Mouse (Mus musculus) CH12F3 (cell line): ENCODE data around the gene 1700021F05Rik.

Source experiments
- in situ Hi-C: fragments of 300-500 bp; cut with MboI; formaldehyde crosslinking; loops from 2 replicates; pipeline ENCODE4 v1.14.3; 2020; ENCODE audit warnings: low sequenced_read_pairs

Gene 1700021F05Rik

DNA sequence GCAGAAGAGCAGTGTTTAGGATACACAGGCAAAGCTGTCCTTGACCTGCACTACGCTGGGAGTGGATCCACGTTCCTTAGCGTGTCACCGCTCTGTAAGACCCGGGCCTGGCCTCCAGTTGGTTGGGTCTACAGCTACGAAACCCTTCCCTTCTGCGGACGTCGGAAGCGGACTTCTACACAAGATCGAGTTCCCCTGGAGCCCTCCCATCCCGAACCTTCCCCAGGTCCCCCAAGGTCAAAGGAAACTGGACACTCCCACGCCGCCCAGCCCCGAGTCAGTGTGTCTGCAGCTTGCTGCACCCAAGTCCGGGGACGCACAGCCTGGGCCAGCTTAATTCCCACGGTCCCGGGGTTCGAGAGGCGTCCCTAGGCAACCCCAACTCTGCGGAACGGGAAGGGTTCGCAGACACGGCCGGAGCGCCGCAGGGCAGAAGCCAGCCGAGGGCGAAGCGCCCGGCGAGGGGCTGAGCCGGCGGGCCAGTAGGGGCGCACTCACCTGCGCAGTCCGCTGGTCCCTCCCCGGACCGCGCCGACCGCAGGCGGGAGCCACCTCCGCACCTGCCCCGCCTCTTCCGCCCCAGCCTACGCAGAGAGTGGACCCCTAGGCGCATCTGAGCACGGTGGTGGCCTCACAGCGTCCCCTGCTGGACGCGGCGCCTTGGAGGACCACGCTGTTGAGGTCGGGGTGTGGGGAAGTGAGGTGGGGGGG is at the start of gene 1700021F05Rik:
Gene 1700021F05Rik (minus strand): TSS at position 553 of the 711 bp plus-strand sequence.
- in situ Hi-C loops: no loop called here

DNA sequence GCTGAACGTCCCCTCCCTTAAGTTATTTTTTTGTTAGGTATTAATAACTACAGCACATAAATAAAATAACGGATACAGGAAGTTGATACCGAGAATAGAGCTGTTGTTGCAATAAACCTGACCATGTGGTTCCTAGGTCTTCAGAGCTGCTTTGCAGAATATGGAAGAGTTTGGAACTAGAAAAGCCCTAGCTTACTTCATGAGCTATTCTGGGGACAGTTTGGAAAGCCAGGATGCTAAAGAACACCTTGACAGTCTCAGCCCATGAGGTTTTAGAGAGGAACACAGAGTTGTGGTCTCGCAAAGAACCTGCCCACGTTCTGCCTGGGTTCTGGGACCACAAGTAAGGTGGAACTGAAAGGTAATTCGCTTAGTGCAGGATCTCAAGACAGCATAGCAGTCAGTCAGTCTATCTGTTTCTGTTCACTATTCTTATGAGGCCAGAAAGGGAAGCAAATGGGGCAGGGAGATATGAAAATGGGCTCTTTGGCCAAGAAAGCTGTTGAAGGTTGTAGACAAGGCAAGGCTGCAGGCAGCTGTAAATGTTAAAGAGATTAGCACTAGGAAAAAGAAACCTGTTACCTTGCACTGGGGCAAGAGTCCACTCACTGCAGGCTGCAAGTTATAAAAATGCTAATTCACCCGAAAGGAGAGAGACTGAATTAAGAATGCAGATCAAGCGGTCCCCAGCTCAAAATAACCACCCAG is 47.8 kb upstream of the 1700021F05Rik start:
- in situ Hi-C loops: loop anchor here (10.0 kb wide), 1 partner anchor 116 kb away; no protein-coding TSS in a partner anchor

- in situ Hi-C loops: loop anchor here (10.0 kb wide), 1 partner anchor 120 kb away; no protein-coding TSS in a partner anchor
These were observed 43.7 kb upstream of the 1700021F05Rik start for GRCm38 (mm10) chr10:43584538-43584937.

DNA sequence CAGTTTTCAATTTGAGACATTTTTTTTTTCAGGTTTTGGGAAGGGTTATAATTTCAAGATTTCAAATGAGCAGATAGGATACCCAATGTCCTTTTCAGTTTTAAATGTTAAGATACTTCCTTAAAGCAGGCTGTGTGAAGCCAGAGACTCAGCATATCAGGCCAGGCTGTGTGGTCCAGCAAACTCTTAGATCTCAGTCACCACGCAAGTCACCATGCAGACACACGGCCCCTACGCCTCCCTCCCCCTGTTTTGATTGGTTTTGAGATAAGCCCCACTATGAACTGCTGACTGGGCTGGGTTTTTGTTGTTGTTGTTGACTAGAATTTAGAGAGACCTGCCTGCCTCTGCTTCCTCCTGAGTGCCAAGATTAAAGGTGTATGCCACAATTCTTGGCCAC is 40.5 kb upstream of the 1700021F05Rik start:
- in situ Hi-C loops: loop anchor here (10.0 kb wide), 1 partner anchor 124 kb away; no protein-coding TSS in a partner anchor

- in situ Hi-C loops: loop anchor here (10.0 kb wide), 1 partner anchor 124 kb away; no protein-coding TSS in a partner anchor
These were observed 39.9 kb upstream of the 1700021F05Rik start for GRCm38 (mm10) chr10:43580649-43581078.

- in situ Hi-C loops: loop anchor here (5.0 to 10.0 kb wide), 3 partner anchors 125 to 335 kb away; no protein-coding TSS in a partner anchor
These were observed 38.8 kb upstream of the 1700021F05Rik start for GRCm38 (mm10) chr10:43579381-43580261.

DNA sequence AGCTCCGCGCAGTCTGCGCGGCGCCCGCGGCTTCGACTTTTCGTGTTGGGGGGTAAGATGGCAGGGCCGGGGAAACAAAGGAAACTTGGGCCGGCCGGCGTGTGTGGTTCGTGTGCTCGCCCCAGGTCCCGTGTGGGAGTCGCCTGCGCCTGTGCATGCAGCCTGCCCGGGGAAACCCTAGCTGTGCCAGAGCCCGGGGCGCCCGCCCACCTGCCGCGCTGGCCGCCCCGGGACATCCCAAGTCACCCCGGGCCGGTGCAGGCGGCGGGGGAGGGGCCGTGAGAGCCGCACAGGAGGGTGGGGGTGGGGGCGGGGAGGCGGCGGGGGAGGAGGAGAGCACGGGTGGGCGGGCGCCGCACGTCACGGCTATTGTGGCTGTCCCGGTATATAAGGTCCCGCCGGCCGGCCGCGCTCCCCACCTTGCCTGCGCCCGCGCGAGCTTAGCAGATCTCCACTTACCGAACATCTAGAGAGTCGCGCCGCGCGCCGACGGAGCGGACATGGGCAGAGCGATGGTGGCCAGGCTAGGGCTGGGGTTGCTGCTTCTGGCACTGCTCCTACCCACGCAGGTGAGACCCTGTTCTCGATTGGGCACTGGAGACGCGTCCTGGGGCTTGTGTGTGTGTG is 38.1 kb upstream of the 1700021F05Rik start:
- in situ Hi-C loops: loop anchor here (5.0 to 10.0 kb wide), 2 partner anchors 163 to 336 kb away; no protein-coding TSS in a partner anchor

DNA sequence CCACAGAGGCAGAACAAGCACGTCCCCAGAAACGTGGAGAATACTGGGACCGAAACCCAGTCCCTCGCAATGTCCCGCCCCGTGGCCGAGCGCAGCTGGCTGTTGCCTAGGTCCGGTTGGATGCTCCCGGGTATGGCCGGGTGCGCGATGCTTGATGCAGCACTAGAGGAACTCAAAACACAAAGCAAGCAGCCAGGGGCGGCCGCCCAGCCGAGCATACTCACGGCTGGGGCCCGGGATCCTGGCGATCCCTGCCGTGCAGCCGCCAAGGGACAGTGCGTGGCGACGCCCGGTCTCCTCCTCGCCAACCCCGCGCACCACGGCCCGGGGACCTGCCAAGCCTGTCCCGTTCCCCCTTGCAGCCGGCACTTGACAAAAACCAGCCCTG is 37.6 kb upstream of the 1700021F05Rik start:
- in situ Hi-C loops: loop anchor here (5.0 to 10.0 kb wide), 2 partner anchors 164 to 336 kb away; no protein-coding TSS in a partner anchor

DNA sequence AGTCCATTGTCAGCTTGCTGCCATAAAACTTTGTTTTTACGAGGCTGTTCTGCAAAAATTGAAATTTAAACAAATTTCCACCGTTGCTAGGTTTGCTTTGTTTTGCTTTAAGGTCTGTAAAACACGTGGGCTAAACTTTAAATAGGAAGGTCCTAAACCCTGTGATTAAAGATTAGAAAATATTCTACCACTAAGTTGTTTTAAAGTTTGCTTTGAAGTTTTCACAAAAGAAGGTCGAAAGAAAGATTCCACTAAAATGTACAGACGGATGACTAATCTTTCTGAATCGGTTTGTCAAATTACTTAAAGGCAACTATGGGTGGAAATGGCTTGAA is 37.2 kb upstream of the 1700021F05Rik start, which contains the start of gene Cd24a:
Gene Cd24a (plus strand): TSS at position 288 of the 335 bp plus-strand sequence.
- in situ Hi-C loops: loop anchor here (5.0 to 10.0 kb wide), 2 partner anchors 164 to 337 kb away; no protein-coding TSS in a partner anchor

DNA sequence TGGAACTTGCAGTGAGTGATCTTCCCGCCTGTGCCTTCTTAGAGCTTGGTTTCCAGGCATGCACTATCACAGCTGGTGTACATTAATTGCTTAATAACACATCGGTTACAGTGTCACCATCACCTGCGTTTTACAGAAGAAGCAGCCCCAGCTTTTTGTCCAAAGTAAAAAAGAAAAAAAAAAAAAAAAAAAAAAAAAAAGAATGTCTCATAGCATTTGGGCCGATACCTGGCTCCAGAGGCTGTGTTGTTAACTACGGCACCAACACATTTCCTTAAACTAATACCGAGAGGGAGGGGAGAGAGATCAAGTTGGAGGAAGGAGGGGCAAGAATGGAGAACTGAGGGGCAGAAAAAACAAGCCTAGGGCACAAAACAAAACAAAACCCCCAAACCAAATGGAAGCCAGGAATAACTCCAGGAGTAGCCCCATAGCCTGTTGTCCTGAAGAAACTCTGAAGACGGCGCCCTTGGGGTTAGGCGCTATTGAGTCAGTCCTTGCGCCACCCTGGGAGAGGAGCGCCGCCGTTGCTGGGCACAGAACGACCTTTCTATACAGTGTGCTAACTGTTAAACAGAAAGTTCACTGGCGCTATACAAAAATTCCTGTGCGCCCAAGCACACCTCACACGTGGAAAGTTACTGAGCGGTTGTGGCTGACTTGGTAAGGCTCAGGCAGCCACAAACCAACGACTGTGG is 36.7 kb upstream of the 1700021F05Rik start:
- in situ Hi-C loops: loop anchor here (5.0 to 10.0 kb wide), 2 partner anchors 165 to 337 kb away; no protein-coding TSS in a partner anchor

DNA sequence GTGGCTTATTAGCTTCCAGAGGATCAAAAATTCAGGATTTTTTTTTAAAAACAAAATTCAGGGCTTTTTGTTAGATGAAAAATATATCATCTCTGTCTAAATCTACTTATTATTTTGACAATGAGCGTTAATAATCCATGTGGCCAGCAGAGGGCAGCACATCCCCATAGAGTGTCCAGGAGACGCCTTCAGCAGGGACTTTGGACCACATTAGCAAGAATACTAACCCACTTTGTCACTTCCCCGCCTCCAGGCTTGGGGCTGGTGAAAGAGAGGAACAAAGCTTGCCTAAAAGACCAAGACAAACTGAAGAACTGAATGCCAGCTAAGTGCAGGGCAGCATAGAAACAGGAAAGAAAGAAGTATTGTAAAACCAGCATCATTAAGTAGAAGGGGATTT is 34.2 kb upstream of the 1700021F05Rik start:
- in situ Hi-C loops: loop anchor here (5.0 to 10.0 kb wide), 2 partner anchors 167 to 340 kb away; no protein-coding TSS in a partner anchor

GRCm38 (mm10) chr10:43574352-43574751 is 33.6 kb upstream of the 1700021F05Rik start:
- in situ Hi-C loops: loop anchor here (10.0 kb wide), 1 partner anchor 340 kb away; no protein-coding TSS in a partner anchor

GRCm38 (mm10) chr10:43561311-43561710 is 20.5 kb upstream of the 1700021F05Rik start:
- in situ Hi-C loops: loop anchor here (10.0 kb wide), 1 partner anchor 503 kb away; no protein-coding TSS in a partner anchor

GRCm38 (mm10) chr10:43560765-43561164 is 20.0 kb upstream of the 1700021F05Rik start:
- in situ Hi-C loops: loop anchor here (10.0 kb wide), 1 partner anchor 504 kb away; no protein-coding TSS in a partner anchor

- in situ Hi-C loops: no loop called here
These were observed 18.5 kb upstream of the 1700021F05Rik start for GRCm38 (mm10) chr10:43559313-43559712.

GRCm38 (mm10) chr10:43557630-43558165 is 16.9 kb upstream of the 1700021F05Rik start:
- in situ Hi-C loops: no loop called here

DNA sequence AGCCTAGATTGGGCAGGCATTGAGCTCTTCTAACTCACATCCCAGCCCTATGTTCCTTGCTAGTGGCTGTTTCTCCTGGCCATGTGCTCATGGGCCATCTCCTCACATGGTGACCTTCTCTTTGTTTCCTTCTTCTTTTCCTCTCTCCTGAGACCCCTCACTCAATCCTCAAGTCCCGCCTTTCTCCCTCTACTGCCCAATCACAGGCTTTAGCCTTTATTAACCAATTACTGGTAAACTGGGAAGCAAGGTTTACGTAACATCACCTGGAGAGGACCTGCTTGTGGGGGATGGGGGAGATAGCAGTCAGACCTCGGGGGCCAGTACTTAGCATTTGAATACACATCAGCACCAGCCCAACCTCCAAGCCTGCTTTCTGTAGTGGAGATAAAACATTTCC is 10.6 kb upstream of the 1700021F05Rik start:
- in situ Hi-C loops: no loop called here

- in situ Hi-C loops: no loop called here
These were observed 10.1 kb upstream of the 1700021F05Rik start for GRCm38 (mm10) chr10:43550923-43551322.

- in situ Hi-C loops: no loop called here
These were observed 8.6 kb upstream of the 1700021F05Rik start for GRCm38 (mm10) chr10:43549411-43549810.
